Mouse (Mus musculus) urinary bladder, postnatal 14 days (tissue): ENCODE data around the gene Klrb1a.
A peak's percentile ranks its signal among the peaks of the same experiment; 100 is the strongest.

Source experiments
- DNase-seq: peaks from one replicate; pipeline ENCODE4 v3.0.0; 2021; ENCODE audit warnings: low spot score

Gene Klrb1a

DNA sequence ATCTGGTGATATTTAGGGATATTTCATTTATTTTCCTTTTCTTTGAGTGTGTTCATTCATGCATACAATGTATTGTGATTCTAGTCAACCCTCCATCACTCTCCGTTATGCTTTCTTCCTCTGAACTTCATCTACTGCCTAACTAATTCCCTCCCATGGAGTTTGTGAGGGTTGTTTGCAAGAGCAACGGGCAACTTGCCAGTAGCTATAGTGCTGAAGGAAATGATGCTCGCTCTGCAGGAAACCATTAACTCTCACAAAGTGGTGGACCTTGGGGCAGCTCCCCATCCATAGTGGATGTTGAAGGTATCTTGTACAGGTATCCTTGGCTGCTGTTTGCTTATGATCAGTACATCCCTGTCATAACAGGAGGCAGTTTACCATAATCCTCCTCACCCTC, 21.3 kb downstream of the Klrb1a start:
- no peak for DNase-seq

GRCm38 (mm10) chr6:128599555-128599954, 23.8 kb downstream of the Klrb1a start:
- no peak for DNase-seq

- DNase-seq: no peak
Measured at GRCm38 (mm10) chr6:128598256-128599047, 24.9 kb downstream of the Klrb1a start.

DNA sequence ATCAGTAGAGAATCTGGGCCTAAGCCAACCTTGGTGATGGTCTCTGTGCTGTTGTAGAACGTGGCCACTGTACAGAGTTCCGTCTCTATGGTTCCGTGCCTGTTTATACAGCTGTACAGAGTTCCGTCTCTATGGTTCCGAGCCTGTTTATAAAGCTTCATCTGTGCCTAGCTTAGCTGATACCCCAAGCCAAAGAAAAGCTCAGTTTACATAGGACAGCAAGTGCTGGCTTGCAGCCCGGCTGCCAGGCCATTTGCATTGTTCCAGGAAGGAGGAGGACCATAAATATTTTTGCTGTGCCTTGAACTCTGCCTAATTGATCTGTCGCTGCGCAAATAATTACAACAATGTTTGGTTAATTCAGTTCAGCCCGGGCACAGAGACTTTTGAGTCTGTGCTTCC, 26.2 kb downstream of the Klrb1a start:
- peak; percentile 76 for DNase-seq

DNA sequence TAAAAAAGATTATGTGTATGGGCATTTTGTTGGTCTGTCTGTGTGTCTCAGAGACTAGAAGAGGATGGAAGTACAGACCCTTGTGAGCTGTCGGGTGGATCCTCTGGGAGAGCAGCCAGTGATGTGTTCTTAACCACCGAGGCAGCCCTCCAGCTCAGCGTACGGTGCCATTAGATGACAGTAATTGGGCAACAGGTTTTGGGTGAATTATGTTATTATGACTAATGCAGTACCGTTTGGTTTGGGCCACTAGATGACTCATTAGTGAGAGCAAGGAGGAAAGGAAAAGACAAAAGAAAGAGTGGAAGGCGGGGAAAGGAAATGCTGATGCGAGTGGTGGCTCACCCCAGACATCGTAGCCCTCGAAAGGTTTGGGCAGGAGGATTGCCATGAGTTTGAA, 28.7 kb downstream of the Klrb1a start:
- peak; percentile 47 for DNase-seq

DNA sequence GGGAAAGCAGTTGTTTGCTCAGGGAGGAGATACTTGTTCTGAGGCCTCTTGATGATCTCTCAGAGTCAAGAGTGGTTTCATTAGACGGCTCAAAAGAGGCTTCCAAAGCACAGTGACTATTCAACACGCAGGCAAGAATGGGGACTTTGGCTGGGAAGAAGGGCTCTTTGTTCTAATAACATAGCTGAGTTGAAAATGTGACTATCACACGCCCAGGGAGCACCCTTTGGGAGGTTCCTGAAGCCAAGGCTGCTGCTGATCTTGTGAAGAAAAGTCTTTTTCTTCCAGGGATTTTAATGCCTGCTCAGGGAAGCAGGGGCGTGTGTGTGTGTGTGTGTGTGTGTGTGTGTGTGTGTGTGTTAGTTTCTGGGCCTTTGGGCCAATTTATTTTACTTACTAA, 33.9 kb downstream of the Klrb1a start:
- DNase-seq: no peak

DNA sequence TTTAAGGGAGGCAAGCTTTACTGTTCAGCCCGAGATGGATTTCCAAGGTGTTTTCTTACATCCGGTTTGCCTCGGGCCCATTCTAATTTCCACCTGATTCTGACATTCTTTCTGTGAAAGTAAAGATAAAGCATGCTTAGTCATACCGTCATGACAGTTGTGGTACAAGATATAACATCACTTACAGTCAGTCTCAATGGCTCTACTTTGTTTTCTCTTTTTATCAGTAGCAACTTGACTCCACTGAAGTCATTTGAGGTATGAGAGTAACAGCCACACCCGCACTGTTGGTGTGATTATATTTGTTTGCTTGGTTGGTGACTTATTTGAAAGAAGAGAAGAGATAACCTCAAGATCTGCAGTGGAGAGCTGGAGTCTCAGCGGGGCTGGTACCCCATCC, 35.7 kb downstream of the Klrb1a start:
- DNase-seq: no peak

GRCm38 (mm10) chr6:128585642-128586245, 37.6 kb downstream of the Klrb1a start:
- no peak for DNase-seq

DNA sequence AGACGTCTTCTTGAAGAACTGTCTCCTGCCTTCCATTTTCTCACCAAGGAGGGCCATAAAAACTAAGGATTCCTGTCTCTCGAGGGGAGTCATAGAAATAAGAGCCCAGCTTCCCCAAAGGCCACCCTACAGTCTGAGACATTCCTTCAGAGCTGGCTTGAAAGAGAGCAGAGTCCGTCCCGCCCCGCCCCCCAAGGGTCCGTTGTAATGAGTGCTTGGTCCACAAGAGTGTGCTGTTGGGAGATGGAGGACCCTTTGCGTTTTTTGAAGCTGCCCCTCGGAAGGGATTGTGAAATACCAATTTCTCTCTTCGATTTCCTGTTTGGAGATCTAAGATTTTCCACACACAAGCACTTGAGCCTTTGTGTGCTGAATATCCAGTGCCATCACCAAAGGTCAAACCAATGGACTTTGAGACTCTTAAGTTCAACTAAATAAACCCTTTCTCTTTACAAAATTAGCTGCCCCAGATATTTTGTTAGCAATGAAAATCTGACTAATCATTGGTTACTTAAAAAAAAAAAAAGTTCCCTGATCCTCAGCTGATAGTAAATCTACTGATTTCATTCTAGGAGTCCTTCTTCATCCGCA, 39.2 kb downstream of the Klrb1a start:
- DNase-seq: no peak

GRCm38 (mm10) chr6:128581508-128581907, 41.8 kb downstream of the Klrb1a start, which contains the start of gene A2ml1:
TSS of gene A2ml1 (minus strand) at chr6:128581608.
- no peak for DNase-seq

DNA sequence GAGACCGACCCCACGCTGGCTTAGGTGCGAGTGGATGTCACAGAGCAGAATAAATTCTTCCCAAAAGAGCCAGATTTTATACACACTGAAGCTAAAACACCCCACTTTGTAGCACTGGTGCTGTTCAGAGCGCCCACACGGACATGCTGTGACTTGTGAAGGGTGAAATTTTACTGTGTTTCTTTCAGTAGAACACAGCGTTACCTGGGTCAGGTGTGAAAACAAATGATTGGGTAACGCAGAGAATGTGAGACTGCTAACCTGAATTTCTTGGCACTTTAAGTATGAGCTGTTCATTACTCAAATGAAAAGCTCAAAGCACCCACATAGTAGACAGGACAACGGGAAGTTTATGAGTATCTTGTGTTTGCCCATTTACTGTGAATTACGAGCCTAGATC, 46.0 kb downstream of the Klrb1a start:
- no peak for DNase-seq

DNA sequence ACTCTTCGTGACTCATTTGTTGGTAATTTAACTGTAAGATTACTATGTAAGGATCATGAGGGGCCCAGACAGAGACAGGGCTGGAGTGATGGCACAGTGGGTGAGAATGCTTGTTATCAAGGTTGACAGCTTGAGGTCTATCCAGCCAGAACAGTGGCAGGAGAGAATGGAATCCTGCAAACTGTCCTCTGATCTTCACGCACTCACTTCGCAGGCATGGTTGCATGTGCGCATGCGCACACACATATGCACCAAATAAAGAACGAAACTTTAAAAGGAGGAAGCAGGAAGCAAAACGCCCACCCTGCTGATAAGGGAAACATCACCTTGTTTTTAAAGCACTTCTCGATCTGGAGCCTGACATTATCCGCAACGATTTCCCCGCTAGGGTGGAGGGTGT, 56.7 kb downstream of the Klrb1a start:
- DNase-seq: no peak
